Mouse (Mus musculus): ENCODE results near the gene Grin3a.

DNA sequence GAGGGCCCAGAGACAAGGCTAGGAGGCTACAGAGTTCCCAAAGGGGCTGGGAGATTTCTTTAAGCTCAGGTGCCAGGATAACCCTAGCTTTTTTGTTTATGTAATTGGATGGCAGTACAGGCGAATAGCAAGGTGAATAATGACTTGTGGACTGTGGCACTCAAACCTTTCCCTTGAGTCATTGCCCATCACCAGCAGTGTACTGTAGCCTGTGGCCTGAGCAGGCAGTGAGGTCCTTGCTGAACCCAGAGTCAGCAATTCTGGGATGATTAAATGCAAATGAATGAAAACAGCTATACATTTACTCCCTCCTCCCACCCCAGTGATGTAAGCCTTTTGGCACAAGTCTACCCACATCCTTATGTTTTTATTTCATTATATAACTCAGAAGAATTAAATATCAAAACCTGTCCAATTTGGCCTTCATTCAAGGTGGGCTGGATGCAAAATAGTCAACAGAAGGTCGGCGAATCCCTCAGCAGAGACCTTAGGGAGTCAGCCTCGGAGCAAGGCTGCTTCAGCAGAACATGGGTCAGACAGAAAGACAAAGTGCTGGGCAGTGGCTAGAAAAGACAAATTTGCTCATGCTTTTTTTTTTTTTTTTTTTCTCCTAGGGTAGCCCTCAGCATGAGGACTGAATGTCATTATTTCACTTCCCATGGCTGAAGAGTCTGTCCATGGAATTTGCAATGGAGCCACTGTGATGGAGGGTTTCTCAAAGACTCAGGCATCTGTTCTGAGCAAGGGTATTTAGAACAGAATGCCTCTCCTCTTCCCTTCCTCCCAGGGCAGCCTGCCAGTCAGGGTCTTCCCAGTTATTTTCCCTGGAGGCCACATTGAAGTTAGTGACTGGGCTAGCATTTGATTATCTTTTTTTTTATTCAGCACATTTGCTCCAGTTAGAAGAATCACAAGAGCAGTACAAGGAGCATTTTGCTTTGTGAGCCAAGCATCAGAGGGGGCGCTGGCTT lies 104.5 kb downstream of the Grin3a start:
- no peak for TF ChIP-seq CTCF (IDR thresholded peaks at IDR 0.05; ENCODE audit: low read depth)
- TF ChIP-seq EP300 (IDR thresholded peaks at IDR 0.05; ENCODE audit: low read depth) = no peak

All from heart, postnatal 0 days (tissue).